Mouse (Mus musculus): ENCODE results near the gene Acot8. TPM values are rescaled to one million over a fixed set of nuclear protein-coding genes. Genes with fewer than 3 reads are reported as not detected.
A peak's percentile ranks its signal among the peaks of the same experiment; 100 is the strongest.

Acot8 gene
- polyA plus RNA-seq, 1 experiment from 2014 or later: 23.6 TPM

- 84% methylated on average over 30 of the region's 30 CpGs for WGBS
- no peak overlapping the region for H3K4me3 ChIP-seq (replicated peaks)
- H3K27ac ChIP-seq: no peak overlapping the region
- no peaks in the 10 kb centered on the region for H3K27me3 ChIP-seq (replicated peaks)
- no peaks in the 10 kb centered on the region for H3K36me3 ChIP-seq
- H3K4me1 ChIP-seq (replicated peaks): no peaks in the 10 kb centered on the region; the same call in 1 of the 2 replicates
- ATAC-seq: no peak
- no peak overlapping the region for H3K9ac ChIP-seq
- no peaks in the 10 kb centered on the region for H3K9me3 ChIP-seq
- no peak overlapping the region for H3K4me2 ChIP-seq (replicated peaks)
Observed at GRCm38 (mm10) chr2:164777246-164778014, 27.3 kb downstream of the Acot8 start.

GRCm38 (mm10) chr2:164776801-164777200 is 27.9 kb downstream of the Acot8 start:
- H3K27ac ChIP-seq: no peak overlapping the region
- no peaks in the 10 kb centered on the region for H3K27me3 ChIP-seq (replicated peaks)
- no peak overlapping the region for H3K9ac ChIP-seq
- 53% methylated on average over 17 of the region's 17 CpGs for WGBS
- H3K4me1 ChIP-seq (replicated peaks): peaks cover 5% of the 10 kb centered on the region
- ATAC-seq: no peak
- no peak overlapping the region for H3K4me2 ChIP-seq (replicated peaks)
- no peaks in the 10 kb centered on the region for H3K9me3 ChIP-seq
- no peaks in the 10 kb centered on the region for H3K36me3 ChIP-seq
- H3K4me3 ChIP-seq (replicated peaks): no peak overlapping the region

DNA sequence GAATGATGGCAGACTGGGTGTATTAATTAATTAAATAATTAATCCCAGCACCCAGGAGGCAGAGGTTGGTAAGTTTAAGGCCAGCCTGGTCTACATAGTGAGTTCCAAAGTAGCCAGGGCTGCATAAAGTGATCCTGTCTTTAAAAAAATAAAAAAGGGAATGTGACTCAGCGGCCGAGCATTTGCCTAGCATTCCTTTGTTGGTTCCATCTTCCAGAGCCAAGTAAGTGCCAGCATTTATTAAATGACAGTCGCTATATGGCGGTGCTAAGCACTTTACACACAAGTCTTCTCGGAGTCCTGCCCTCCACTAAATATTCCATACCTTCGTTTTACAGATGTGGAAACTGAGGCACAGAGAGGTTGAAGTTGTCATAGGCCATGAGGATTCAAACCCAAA is 28.6 kb downstream of the Acot8 start:
- no peak overlapping the region for H3K27ac ChIP-seq
- no peak overlapping the region for H3K4me3 ChIP-seq (replicated peaks)
- H3K4me1 ChIP-seq (replicated peaks): peaks cover 11% of the 10 kb centered on the region
- WGBS: 71% methylated on average over 6 of the region's 6 CpGs
- no peak for ATAC-seq
- no peaks in the 10 kb centered on the region for H3K9me3 ChIP-seq
- H3K36me3 ChIP-seq: peaks cover 2% of the 10 kb centered on the region
- no peaks in the 10 kb centered on the region for H3K27me3 ChIP-seq (replicated peaks)
- H3K4me2 ChIP-seq (replicated peaks): no peak overlapping the region
- H3K9ac ChIP-seq: no peak overlapping the region

- WGBS: 72% methylated on average over 5 of the region's 5 CpGs
- no peak overlapping the region for H3K4me2 ChIP-seq (replicated peaks)
- H3K36me3 ChIP-seq: peaks cover 2% of the 10 kb centered on the region
- no peaks in the 10 kb centered on the region for H3K27me3 ChIP-seq (replicated peaks)
- peaks cover 20% of the 10 kb centered on the region for H3K4me1 ChIP-seq (replicated peaks)
- H3K4me3 ChIP-seq (replicated peaks): no peak overlapping the region
- H3K9me3 ChIP-seq: no peaks in the 10 kb centered on the region
- H3K9ac ChIP-seq: no peak overlapping the region
- H3K27ac ChIP-seq: peak overlapping the region; percentile 22; the same call in 1 of the 2 replicates
- ATAC-seq: no peak; the same call in 1 of the 2 replicates
Observed at GRCm38 (mm10) chr2:164773989-164774364, 30.7 kb downstream of the Acot8 start.

- 74% methylated on average over 14 of the region's 14 CpGs for WGBS
- no peak overlapping the region for H3K4me2 ChIP-seq (replicated peaks)
- peaks cover 20% of the 10 kb centered on the region for H3K4me1 ChIP-seq (replicated peaks)
- H3K27ac ChIP-seq: 0 out of 2 replicates have a peak overlapping the region, but pooled peaks have one; percentile 22
- H3K27me3 ChIP-seq (replicated peaks): no peaks in the 10 kb centered on the region
- H3K9ac ChIP-seq: no peak overlapping the region
- ATAC-seq: no peak
- peaks cover 2% of the 10 kb centered on the region for H3K36me3 ChIP-seq
- H3K9me3 ChIP-seq: no peaks in the 10 kb centered on the region
- H3K4me3 ChIP-seq (replicated peaks): no peak overlapping the region
Observed at GRCm38 (mm10) chr2:164773229-164773988, 31.3 kb downstream of the Acot8 start.

GRCm38 (mm10) chr2:164771123-164771522 is 33.6 kb downstream of the Acot8 start:
- H3K27me3 ChIP-seq (replicated peaks): no peaks in the 10 kb centered on the region
- peak overlapping the region; percentile 95 for H3K4me3 ChIP-seq (replicated peaks)
- peaks cover 20% of the 10 kb centered on the region for H3K4me1 ChIP-seq (replicated peaks)
- peaks cover 7% of the 10 kb centered on the region for H3K36me3 ChIP-seq
- peak overlapping the region; percentile 84 for H3K4me2 ChIP-seq (replicated peaks)
- H3K9ac ChIP-seq: peak overlapping the region; percentile 83
- ATAC-seq: no peak
- H3K9me3 ChIP-seq: no peaks in the 10 kb centered on the region
- WGBS: 62% methylated on average over 8 of the region's 8 CpGs
- 0 out of 2 replicates have a peak overlapping the region, but pooled peaks have one; percentile 74 for H3K27ac ChIP-seq

DNA sequence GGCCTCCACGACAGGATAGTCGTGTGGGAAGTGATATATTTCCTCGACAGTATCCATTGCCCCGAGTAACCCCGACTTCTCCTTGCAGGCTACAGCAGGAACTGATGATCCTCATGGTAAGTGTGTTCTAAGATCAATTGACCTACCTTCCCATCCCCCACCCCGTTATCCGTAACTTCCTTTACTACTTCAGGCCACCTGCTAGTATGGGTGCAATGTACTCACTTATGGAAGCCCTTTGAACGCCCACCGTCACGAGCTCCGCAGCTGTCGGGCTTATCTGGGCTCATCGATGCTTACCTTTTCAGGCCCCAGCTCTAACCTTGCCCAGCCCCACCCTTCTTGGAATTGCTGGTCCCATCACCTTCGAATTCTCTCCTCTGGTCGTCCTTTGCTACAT is 34.4 kb downstream of the Acot8 start:
- H3K9me3 ChIP-seq: no peaks in the 10 kb centered on the region
- H3K4me1 ChIP-seq (replicated peaks): peaks cover 20% of the 10 kb centered on the region
- H3K9ac ChIP-seq: peak overlapping the region; percentile 83
- WGBS: 4% methylated on average over 15 of the region's 15 CpGs
- H3K4me3 ChIP-seq (replicated peaks): peak overlapping the region; percentile 95
- no peaks in the 10 kb centered on the region for H3K27me3 ChIP-seq (replicated peaks)
- peak overlapping the region; percentile 74 for H3K27ac ChIP-seq
- peak overlapping the region; percentile 84 for H3K4me2 ChIP-seq (replicated peaks)
- peak; percentile 15 for ATAC-seq
- peaks cover 11% of the 10 kb centered on the region for H3K36me3 ChIP-seq

- WGBS: 2% methylated on average over 53 of the region's 53 CpGs
- H3K4me1 ChIP-seq (replicated peaks): peaks cover 20% of the 10 kb centered on the region
- H3K27ac ChIP-seq: peak within 1 kb of the TSS; percentile 78
- H3K27me3 ChIP-seq (replicated peaks): no peaks in the 10 kb centered on the region
- H3K36me3 ChIP-seq: peaks cover 18% of the 10 kb centered on the region
- ATAC-seq: peak; percentile 98
- H3K4me2 ChIP-seq (replicated peaks): peak within 1 kb of the TSS; percentile 84
- H3K9me3 ChIP-seq: no peaks in the 10 kb centered on the region
- H3K4me3 ChIP-seq (replicated peaks): peak within 1 kb of the TSS; percentile 95
- H3K9ac ChIP-seq: peak within 1 kb of the TSS; percentile 83
Observed at GRCm38 (mm10) chr2:164769258-164770037, 35.2 kb downstream of the Acot8 start, which contains the start of gene Ube2c. TSS of gene Ube2c (plus strand) at chr2:164769898.

DNA sequence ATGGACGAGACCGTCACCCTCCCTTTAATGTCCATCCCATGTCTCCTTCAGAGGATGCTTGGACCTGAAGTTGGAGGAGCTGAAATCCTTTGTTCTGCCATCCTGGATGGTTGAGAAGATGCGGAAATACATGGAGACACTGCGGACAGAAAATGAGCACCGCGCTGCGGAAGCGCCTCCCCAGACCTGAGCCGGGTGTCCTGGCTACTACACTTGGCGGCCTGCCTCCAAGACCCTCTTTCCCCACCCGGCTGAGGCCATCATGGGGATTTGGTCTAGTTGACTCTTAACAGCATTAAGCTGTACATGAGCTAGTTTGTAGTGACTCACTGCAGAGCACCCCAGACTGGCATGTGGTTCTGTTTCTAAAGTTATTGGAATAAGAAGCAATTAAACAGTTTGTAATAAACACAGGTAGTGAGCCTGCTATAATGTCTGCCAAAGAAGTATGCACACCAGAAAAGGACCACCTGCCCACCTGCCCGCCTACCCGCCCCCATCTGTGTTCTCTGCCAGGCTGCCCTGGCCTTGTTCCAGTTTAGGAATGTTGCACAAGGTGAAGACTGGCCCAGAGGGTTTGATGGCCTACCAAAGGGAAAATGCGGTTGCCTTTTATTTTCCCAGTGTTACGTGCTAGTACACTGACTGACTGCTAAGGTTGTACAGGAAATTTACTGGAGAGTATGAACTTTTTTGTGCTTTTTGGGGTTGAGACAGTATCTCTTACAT is 36.7 kb downstream of the Acot8 start:
- Histone ChIP-seq H3K4me2 (replicated peaks) (no peak overlapping the region), H3K27ac (no peak overlapping the region), H3K9me3 (no peaks in the 10 kb centered on the region), H3K9ac (no peak overlapping the region), H3K4me1 (replicated peaks) (peaks cover 20% of the 10 kb centered on the region), H3K36me3 (peaks cover 19% of the 10 kb centered on the region), H3K4me3 (replicated peaks) (no peak overlapping the region), H3K27me3 (replicated peaks) (no peaks in the 10 kb centered on the region)
- no peak for ATAC-seq
- WGBS: 92% methylated on average over 15 of the region's 15 CpGs

- no peak overlapping the region for H3K4me2 ChIP-seq (replicated peaks)
- WGBS: 76% methylated on average over 3 of the region's 3 CpGs
- peaks cover 36% of the 10 kb centered on the region for H3K36me3 ChIP-seq
- H3K4me3 ChIP-seq (replicated peaks): no peak overlapping the region
- ATAC-seq: no peak
- H3K27ac ChIP-seq: no peak overlapping the region
- H3K27me3 ChIP-seq (replicated peaks): no peaks in the 10 kb centered on the region
- peaks cover 6% of the 10 kb centered on the region; the same call in 1 of the 2 replicates for H3K4me1 ChIP-seq (replicated peaks)
- no peak overlapping the region for H3K9ac ChIP-seq
- no peaks in the 10 kb centered on the region for H3K9me3 ChIP-seq
Observed at GRCm38 (mm10) chr2:164765841-164766240, 38.8 kb downstream of the Acot8 start.

DNA sequence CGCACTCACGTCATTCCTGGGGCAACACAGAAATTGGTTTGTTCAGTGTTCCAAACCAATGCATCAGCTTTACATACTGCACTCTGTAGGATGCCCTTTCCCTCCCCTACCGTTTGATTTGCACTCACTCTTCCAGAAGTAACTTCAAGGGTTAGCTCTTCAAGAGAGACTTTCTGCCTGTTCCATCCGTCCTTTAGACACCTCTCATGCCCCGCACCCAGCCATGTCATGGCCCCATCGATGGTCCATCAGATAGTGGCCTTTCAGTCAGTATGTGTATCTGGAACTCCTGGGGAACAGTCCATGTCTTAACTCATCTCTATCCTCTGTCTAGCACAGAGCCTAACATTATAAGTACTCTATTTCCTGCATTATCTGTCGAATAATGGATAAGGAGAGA is 42.1 kb downstream of the Acot8 start:
- Histone ChIP-seq H3K4me2 (replicated peaks) (no peak overlapping the region), H3K4me1 (replicated peaks) (no peaks in the 10 kb centered on the region), H3K27ac (no peak overlapping the region), H3K36me3 (peaks cover 50% of the 10 kb centered on the region), H3K4me3 (replicated peaks) (no peak overlapping the region), H3K9me3 (no peaks in the 10 kb centered on the region), H3K9ac (no peak overlapping the region), H3K27me3 (replicated peaks) (no peaks in the 10 kb centered on the region)
- no peak for ATAC-seq
- 94% methylated on average over 7 of the region's 7 CpGs for WGBS
